Mouse (Mus musculus) ovary, postnatal 36 days (tissue): ENCODE measurements around the gene Nosip.
"Not testable (repeated sequence)": the region's sequence is repeated elsewhere in the genome, so short reads cannot be mapped to it uniquely, and the experiment has no call there.

ENCODE experiments used
- DNase-seq: peaks from one replicate; pipeline ENCODE4 v3.0.0; 2022; ENCODE audit warnings: low spot score, mixed read lengths

Gene Nosip

GRCm38 (mm10) chr7:45112529-45112928, 50.3 kb downstream of the Nosip start:
- no peak for DNase-seq

GRCm38 (mm10) chr7:45113476-45113875, 51.2 kb downstream of the Nosip start:
- DNase-seq = no peak

GRCm38 (mm10) chr7:45117566-45117965, 55.3 kb downstream of the Nosip start:
- no peak for DNase-seq

GRCm38 (mm10) chr7:45118336-45118735, 56.1 kb downstream of the Nosip start:
- DNase-seq = no peak

- DNase-seq = no peak
These were observed 57.8 kb downstream of the Nosip start for GRCm38 (mm10) chr7:45119780-45120709.

DNA sequence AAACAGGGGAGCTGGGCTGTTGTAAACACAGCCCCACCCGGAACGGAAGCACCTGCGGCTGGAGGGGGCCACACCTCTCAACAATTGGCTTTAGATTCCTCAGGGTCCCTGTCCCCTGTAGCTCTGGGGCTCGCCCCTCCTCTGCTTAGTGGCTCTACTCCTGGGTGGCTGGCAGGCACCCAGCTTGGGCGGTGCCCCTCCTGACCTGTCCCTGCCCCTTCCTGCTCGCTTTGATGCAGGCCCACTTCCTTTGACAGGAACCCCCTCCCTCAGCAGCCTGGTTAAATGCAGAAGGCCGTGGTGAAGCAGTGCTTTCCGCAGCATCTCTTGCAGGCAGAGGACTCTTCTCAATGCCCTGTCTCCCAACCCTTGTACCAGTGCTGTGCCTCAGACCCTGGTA, 59.2 kb downstream of the Nosip start:
- DNase-seq = no peak

- DNase-seq = no peak
These were observed 59.7 kb downstream of the Nosip start for GRCm38 (mm10) chr7:45121966-45122365.

DNA sequence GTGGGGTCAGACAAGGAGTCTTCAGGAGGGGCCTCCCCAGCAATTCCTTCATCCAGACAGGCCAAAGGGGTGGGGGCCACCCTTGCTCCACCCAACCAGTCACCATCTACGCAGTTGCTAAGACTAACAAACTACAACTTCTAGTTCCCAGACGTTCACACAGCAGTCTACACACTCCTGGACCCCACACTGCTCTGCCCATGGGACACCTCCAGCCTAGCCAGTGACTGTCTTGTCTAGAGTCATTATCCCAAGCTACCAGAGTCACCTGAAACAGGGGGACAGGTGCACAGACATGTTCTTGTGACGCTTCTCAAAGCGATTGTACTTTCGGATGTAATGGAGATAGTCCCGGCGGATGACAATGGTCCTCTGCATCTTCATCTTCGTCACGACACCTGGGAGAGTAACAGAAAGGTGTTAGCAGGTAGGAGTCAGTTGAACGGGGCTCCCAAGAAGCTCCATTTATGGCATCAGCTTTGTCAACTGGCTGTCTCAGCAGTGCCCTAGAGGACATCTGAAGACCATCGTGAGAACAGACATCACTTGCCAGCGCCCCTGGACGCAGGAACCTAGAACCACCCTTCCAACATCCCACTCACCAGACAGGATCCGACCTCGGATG, 60.4 kb downstream of the Nosip start:
- DNase-seq = no peak

DNA sequence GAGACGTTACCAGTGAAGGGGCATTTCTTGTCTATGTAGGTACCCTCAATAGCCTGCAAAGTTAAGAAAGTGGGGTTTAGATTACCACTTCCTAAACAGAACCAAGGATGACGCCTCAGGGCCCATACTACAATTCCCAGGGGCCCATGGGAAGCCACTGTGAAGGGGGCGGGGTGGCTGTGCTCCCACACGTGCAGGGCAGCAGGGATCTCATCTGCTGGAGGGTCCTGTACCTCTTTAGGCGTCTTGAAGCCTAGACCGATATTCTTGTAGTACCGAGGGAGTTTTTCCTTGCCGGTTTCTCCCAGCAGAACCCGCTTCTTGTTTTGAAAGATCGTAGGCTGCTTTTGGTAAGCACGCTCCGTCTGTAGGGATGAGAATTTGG, 60.9 kb downstream of the Nosip start:
- no peak for DNase-seq

- DNase-seq = peak; percentile 97
These were observed 62.3 kb downstream of the Nosip start, which contains the start of gene Rps11 for GRCm38 (mm10) chr7:45124224-45125143. Rps11 (minus strand) TSS chr7:45124439.

GRCm38 (mm10) chr7:45125144-45125600, 62.9 kb downstream of the Nosip start:
- no peak for DNase-seq

DNA sequence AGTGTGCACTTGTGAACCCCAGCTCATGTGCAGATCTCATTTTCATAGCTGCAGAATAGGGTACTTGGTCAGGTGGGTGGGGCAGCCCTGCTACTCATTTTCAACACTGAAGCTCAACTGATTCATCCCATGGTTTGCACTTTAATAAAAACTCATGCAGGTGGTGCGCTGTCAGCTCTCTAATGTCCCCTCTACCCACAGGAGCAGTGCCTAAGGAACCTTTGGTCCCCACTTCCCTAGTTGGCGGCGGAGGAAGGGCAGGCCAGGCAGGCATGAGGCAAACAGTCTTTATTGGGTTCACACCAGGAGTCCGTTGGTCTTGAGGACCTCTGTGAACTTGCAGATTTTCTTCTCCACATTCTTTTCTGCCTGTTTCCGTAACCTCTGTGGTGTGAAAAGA, 63.4 kb downstream of the Nosip start:
- DNase-seq = not testable (repeated sequence)

DNA sequence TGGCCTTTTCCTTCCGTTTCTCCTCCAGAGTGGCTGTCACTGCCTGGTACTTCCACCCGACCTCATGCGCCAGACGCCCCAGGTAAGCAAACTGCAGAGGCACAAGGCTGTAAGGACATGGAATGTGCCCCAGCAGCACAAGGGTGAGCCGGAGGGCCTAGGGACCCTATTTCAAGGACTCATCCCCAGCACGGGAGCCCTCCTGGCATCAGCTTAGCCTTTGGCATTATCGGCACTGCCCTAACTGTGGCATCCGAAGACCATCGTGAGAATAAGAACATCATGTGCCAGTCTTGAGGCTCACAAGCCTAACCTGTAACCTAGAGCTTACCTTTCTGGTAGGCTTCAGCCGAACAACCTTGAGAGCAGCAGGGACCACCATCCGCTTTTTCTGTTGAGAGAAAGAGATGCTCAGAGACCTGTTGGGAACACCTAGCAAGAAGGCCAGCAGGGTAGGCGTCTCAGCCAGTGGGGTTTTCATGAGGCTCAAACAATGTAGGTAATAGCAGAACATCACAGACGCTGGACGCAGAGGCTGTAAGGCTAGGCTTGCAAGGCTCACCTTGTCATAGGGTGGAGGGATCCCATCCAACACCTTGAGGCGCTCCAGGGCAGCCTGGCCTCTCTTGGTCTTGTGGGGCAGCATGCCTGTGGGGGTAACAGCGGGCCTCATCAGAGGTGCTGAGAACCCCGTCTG, 64.1 kb downstream of the Nosip start:
- DNase-seq = no peak

- no peak for DNase-seq
These were observed 64.8 kb downstream of the Nosip start for GRCm38 (mm10) chr7:45126844-45127699.
